Mouse (Mus musculus): ENCODE measurements around the gene Fam71f2. TPM values are rescaled to one million over a fixed set of nuclear protein-coding genes. Genes with fewer than 3 reads are reported as not detected.

The Fam71f2 gene
- polyA plus RNA-seq, 1 experiment from 2014 or later = 0.71 TPM

- H3K4me3 ChIP-seq = no peak overlapping the region
- H3K4me1 ChIP-seq = peaks cover 3% of the 10 kb centered on the region; the same call in 1 of the 2 replicates
- H3K27ac ChIP-seq = no peak overlapping the region
- 78% methylated on average over 6 of the region's 6 CpGs for WGBS
- ATAC-seq (ENCODE audit: low FRiP score, low read depth) = no peak
- no peaks in the 10 kb centered on the region for H3K27me3 ChIP-seq (replicated peaks)
- H3K4me2 ChIP-seq (replicated peaks) = no peak overlapping the region
- no peaks in the 10 kb centered on the region for H3K36me3 ChIP-seq
- H3K9me3 ChIP-seq = no peaks in the 10 kb centered on the region
- no peak overlapping the region for H3K9ac ChIP-seq
Measured at GRCm38 (mm10) chr6:29321586-29321985, 42.2 kb downstream of the Fam71f2 start.

GRCm38 (mm10) chr6:29322147-29322546 lies 42.8 kb downstream of the Fam71f2 start:
- 95% methylated on average over 7 of the region's 7 CpGs for WGBS
- no peaks in the 10 kb centered on the region for H3K27me3 ChIP-seq (replicated peaks)
- no peaks in the 10 kb centered on the region for H3K9me3 ChIP-seq
- H3K27ac ChIP-seq = no peak overlapping the region
- no peak overlapping the region for H3K4me3 ChIP-seq
- H3K36me3 ChIP-seq = no peaks in the 10 kb centered on the region
- no peak overlapping the region for H3K4me2 ChIP-seq (replicated peaks)
- no peak overlapping the region for H3K9ac ChIP-seq
- no peak for ATAC-seq (ENCODE audit: low FRiP score, low read depth)
- H3K4me1 ChIP-seq = peaks cover 3% of the 10 kb centered on the region; the same call in 1 of the 2 replicates

- WGBS = 82% methylated on average over 4 of the region's 4 CpGs
- no peaks in the 10 kb centered on the region for H3K36me3 ChIP-seq
- ATAC-seq (ENCODE audit: low FRiP score, low read depth) = no peak
- H3K9ac ChIP-seq = no peak overlapping the region
- no peak overlapping the region for H3K4me2 ChIP-seq (replicated peaks)
- H3K4me3 ChIP-seq = no peak overlapping the region
- no peak overlapping the region for H3K27ac ChIP-seq
- H3K4me1 ChIP-seq = peaks cover 3% of the 10 kb centered on the region; the same call in 1 of the 2 replicates
- no peaks in the 10 kb centered on the region for H3K27me3 ChIP-seq (replicated peaks)
- no peaks in the 10 kb centered on the region for H3K9me3 ChIP-seq
Measured at GRCm38 (mm10) chr6:29322735-29323134, 43.3 kb downstream of the Fam71f2 start.

GRCm38 (mm10) chr6:29326961-29327360 lies 47.6 kb downstream of the Fam71f2 start:
- no peaks in the 10 kb centered on the region for H3K9me3 ChIP-seq
- no peak overlapping the region for H3K4me3 ChIP-seq
- 89% methylated on average over 9 of the region's 9 CpGs for WGBS
- H3K4me2 ChIP-seq (replicated peaks) = no peak overlapping the region
- no peaks in the 10 kb centered on the region for H3K4me1 ChIP-seq
- no peak overlapping the region for H3K27ac ChIP-seq
- no peak for ATAC-seq (ENCODE audit: low FRiP score, low read depth)
- no peaks in the 10 kb centered on the region for H3K27me3 ChIP-seq (replicated peaks)
- no peak overlapping the region for H3K9ac ChIP-seq
- H3K36me3 ChIP-seq = no peaks in the 10 kb centered on the region

- no peak for ATAC-seq (ENCODE audit: low FRiP score, low read depth)
- 77% methylated on average over 4 of the region's 4 CpGs for WGBS
- no peaks in the 10 kb centered on the region for H3K27me3 ChIP-seq (replicated peaks)
- no peak overlapping the region for H3K4me2 ChIP-seq (replicated peaks)
- H3K4me1 ChIP-seq = no peaks in the 10 kb centered on the region
- no peaks in the 10 kb centered on the region for H3K36me3 ChIP-seq
- no peak overlapping the region for H3K9ac ChIP-seq
- H3K27ac ChIP-seq = no peak overlapping the region
- no peak overlapping the region for H3K4me3 ChIP-seq
- no peaks in the 10 kb centered on the region for H3K9me3 ChIP-seq
Measured at GRCm38 (mm10) chr6:29329514-29329913, 50.1 kb downstream of the Fam71f2 start.

Other genes with a start within 250 kb of the Fam71f2 start
- not detected in 2 replicates for gene Lep, start 219.4 kb upstream of the Fam71f2 start, polyA plus RNA-seq (2016; fragmentation: Nextera tagmentation; extraction: Ambion mirVana)
- 50.3 and 56.0 TPM in 2 replicates for gene Rbm28, start 114.6 kb upstream of the Fam71f2 start, polyA plus RNA-seq (2016; fragmentation: Nextera tagmentation; extraction: Ambion mirVana)
- 2.1 and 2.9 TPM in 2 replicates for gene Prrt4, start 100.0 kb upstream of the Fam71f2 start, polyA plus RNA-seq (2016; fragmentation: Nextera tagmentation; extraction: Ambion mirVana)
- 65.0 and 69.5 TPM in 2 replicates for gene Impdh1, start 63.2 kb upstream of the Fam71f2 start, polyA plus RNA-seq (2016; fragmentation: Nextera tagmentation; extraction: Ambion mirVana)
- gene Hilpda, start 7.1 kb upstream of the Fam71f2 start, polyA plus RNA-seq (2016; fragmentation: Nextera tagmentation; extraction: Ambion mirVana) = 28.1 and 30.9 TPM in 2 replicates
- not detected in 2 replicates for gene Fam71f1, start 39.5 kb downstream of the Fam71f2 start, polyA plus RNA-seq (2016; fragmentation: Nextera tagmentation; extraction: Ambion mirVana)
- gene Calu, start 68.5 kb downstream of the Fam71f2 start, polyA plus RNA-seq (2016; fragmentation: Nextera tagmentation; extraction: Ambion mirVana) = 199 and 223 TPM in 2 replicates
- gene Opn1sw, start 108.9 kb downstream of the Fam71f2 start, polyA plus RNA-seq (2016; fragmentation: Nextera tagmentation; extraction: Ambion mirVana) = 0.18 and 0.24 TPM in 2 replicates
- 33.1 and 39.9 TPM in 2 replicates for gene Ccdc136, start 116.7 kb downstream of the Fam71f2 start, polyA plus RNA-seq (2016; fragmentation: Nextera tagmentation; extraction: Ambion mirVana)
- 10.1 and 11.1 TPM in 2 replicates for gene Flnc, start 153.7 kb downstream of the Fam71f2 start, polyA plus RNA-seq (2016; fragmentation: Nextera tagmentation; extraction: Ambion mirVana)
- gene Atp6v1f, start 188.1 kb downstream of the Fam71f2 start, polyA plus RNA-seq (2016; fragmentation: Nextera tagmentation; extraction: Ambion mirVana) = 233 and 239 TPM in 2 replicates
- 0.30 and 0.32 TPM in 2 replicates for gene Atp6v1fnb, start 191.8 kb downstream of the Fam71f2 start, polyA plus RNA-seq (2016; fragmentation: Nextera tagmentation; extraction: Ambion mirVana)
- 21.1 TPM in 2 replicates for gene Kcp, start 228.4 kb downstream of the Fam71f2 start, polyA plus RNA-seq (2016; fragmentation: Nextera tagmentation; extraction: Ambion mirVana)
- gene Irf5, start 247.0 kb downstream of the Fam71f2 start, polyA plus RNA-seq (2016; fragmentation: Nextera tagmentation; extraction: Ambion mirVana) = 2.4 and 3.5 TPM in 2 replicates

All from neural tube, embryonic 12.5 days (tissue).